Mouse (Mus musculus): ENCODE results near the gene Nuak1.

Nuak1 gene

DNA sequence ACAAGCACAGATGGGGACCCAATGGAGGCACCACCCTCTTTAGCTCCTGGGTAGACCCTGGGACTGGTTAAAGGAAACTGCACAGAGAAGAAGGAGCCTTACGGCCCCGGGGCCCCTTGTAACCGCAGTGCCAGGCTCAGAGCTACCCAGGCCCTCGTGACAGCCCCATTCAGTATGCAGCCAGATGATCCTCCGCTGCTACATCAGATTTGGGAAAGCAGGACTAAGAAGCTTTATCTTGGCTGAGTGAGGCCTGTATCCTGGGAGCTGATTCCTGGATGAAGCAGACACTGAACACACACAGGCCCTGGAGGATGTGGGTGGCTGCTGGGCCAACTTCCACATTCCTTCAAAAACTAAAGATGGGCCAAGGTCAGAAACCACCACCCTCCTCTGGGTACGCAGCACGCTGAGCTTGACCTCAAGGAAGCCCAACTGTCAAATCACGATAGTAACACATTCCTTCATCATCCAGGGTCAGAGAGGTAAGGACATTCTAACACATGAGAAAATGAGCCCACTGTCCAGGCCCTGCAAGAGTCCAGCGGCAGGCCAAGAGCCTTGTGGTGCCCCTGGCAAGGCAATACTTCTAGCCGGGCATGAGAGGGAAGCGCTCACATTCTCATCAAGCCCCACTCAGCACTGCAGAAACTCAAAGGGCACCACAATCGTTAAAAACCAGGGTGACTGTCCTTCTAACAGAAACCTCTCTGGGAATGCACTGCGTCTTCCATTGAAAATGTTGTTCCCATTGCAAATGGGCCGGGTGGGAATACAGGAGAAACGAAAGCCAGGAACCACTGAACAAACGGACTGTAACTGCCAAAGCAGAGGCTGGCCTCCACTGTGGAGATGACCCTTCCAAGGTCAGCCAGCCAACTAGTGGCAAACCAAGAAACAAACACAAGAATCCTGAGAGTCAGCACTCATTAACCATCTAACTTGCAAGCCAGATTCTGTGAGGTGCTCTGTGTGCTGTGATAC is 29.0 kb downstream of the Nuak1 start:
- in situ Hi-C loops (cut with MboI, MseI) = no loop called here

DNA sequence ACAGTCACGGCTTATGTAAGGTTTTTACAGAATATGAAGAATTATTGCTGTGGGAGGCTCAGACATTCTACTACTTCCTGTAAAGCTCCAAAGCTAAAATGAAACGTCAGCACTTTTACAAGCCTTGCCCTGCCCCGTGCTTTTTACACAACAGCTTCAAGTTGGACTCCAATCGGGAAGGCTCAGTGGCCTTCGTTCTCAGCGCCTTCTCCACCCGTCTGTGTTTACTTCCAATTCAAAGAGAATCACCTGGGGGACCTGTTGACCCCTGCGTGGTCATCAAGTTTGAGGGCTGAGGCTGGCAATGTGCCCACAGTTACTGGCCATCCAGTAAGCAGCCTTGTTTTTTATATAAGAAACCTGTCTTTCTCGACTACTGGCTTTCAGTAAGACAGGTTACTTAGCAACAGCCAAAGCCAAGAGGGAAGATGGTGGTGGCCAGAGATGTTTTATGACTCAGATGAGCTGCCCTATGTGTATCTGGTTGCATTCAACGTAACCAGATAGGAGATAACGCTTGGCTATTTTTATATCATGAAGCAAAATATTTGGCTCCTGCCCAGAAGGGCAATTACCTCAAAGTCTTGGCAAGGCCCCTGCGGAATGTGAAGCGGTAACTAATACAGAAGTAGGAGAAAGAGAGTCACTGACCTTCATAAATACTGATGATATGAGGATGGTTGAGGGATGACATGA is 31.3 kb downstream of the Nuak1 start:
- in situ Hi-C loops (cut with MboI, MseI) = no loop called here

- in situ Hi-C loops (cut with MboI, MseI) = no loop called here
These were observed 35.1 kb downstream of the Nuak1 start for GRCm38 (mm10) chr10:84405135-84405776.

DNA sequence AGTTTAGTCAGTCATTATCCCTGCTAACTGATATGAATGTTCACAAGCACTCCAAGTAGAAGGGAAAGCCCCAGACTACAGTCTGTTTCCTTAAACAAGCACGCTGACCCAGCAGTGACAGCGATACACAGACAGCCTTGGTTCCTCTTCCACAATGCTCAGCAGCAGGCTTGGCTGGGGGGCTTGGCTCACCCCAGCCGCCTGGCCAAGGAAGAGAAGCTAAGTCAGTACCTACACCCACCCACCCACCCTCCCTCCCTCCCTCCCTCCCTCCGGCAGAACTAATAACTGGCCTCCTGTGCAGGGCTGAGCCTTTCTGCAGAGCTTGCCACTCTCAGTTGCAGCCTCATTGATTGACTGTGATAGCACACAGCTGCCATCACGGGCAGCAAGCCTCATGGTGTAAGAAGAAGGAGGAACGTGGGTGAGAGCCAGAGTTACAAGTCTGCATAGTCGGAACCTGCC is 38.5 kb downstream of the Nuak1 start:
- in situ Hi-C loops (cut with MboI, MseI) = no loop called here

DNA sequence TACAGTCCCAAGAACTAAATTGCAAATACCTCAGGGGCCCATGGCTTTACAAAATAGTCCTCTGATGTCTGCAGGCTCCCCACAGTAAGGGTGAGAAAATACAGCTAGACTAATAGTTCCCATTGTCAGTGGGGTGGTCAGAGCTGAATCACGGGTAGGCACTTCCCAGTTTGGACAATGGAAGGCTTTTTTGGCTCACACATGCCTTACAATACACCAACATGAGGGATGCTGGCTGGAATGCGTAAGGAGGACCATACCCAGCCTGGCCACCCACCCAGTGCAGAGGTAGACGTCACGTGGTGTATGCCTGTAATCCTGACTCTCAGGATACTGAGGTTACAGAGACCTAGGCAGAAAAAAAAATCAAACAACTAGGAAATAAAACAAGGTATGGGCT is 39.2 kb downstream of the Nuak1 start:
- in situ Hi-C loops (cut with MboI, MseI) = no loop called here

- in situ Hi-C loops (cut with MboI, MseI) = no loop called here
These were observed 40.2 kb downstream of the Nuak1 start for GRCm38 (mm10) chr10:84400037-84400681.

- in situ Hi-C loops (cut with MboI, MseI) = no loop called here
These were observed 43.1 kb downstream of the Nuak1 start for GRCm38 (mm10) chr10:84397276-84397675.

- in situ Hi-C loops (cut with MboI, MseI) = no loop called here
These were observed 44.3 kb downstream of the Nuak1 start for GRCm38 (mm10) chr10:84395885-84396659.

- in situ Hi-C loops (cut with MboI, MseI) = no loop called here
These were observed 45.1 kb downstream of the Nuak1 start for GRCm38 (mm10) chr10:84395259-84395658.

GRCm38 (mm10) chr10:84393881-84394280 is 46.5 kb downstream of the Nuak1 start:
- in situ Hi-C loops (cut with MboI, MseI) = no loop called here

DNA sequence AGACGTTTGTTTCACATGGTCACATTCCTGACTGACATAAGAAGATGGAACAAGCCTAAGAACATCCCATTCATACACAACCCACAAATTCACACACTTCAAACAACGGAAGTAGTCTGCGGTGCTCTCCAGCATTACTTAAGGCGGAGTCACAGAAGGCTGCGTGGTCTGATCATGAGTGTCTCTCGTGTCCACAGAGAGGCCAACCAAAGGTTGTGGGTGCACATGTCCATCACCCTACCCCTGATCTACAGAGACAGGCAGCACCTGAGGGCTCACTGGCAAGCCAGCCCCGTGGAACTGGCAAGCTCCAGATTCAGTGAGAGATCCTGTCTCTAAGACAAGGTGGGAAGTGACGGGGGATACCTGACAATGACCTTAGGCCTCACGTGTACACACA is 47.0 kb downstream of the Nuak1 start:
- in situ Hi-C loops (cut with MboI, MseI) = no loop called here

GRCm38 (mm10) chr10:84392723-84393081 is 47.7 kb downstream of the Nuak1 start:
- in situ Hi-C loops (cut with MboI, MseI) = no loop called here

GRCm38 (mm10) chr10:84392027-84392722 is 48.2 kb downstream of the Nuak1 start:
- in situ Hi-C loops (cut with MboI, MseI) = no loop called here

DNA sequence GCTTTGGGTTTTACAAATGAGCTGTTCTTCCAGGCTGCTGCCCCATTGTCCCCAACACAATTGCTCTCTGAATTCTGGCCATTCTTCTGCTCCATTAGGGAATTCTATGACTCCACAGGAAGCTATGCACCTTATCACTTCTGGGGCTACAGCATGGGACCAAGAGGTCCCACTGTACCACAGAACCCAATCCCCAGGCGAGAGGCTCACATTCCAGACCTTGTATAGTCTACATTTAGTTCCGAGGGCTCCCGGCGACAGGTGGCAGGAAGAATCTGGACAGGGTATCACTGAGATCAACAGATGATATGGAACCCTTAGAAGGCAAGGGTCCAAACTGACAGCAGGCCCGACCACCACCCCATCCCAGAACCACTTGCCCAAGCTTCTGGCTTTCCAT is 50.7 kb downstream of the Nuak1 start:
- in situ Hi-C loops (cut with MboI, MseI) = no loop called here

DNA sequence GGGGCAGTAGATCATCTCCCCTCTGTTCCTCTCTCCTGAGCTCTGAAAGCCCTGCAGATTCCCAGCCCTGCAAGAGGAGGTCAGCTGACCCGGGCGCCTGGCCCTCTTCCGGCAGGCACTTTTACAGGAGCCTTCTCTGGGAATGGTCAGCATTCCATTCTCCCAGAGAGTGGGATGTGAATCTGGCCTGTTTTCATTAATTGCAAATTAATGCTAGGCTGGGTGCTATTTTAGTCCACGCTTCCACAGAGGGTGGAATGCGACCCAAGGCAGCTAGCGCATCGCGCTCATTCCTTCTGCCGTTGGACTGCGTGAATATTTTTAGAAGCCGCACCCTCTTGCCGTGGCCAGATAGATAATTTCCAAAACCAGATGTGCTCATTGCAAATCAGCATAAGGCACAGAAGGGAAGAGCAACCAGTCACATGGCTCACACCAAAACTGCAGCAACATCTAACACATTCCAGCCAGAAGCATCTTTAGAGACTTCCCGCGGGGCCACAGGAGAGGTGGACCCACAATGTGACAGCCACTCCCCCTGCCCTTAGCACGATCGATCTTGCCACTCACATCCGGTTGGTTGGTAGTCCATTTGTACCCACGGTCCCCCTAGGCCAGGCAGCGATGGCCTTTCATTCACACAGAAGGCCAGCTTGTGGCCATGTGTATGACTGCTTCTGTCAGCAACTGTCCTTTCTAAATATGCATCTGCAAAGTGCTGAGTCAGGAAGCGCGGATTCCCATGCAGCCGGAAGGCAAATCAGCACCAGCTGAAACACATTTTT is 51.8 kb downstream of the Nuak1 start:
- in situ Hi-C loops (cut with MboI, MseI) = no loop called here

- in situ Hi-C loops (cut with MboI, MseI) = no loop called here
These were observed 53.1 kb downstream of the Nuak1 start for GRCm38 (mm10) chr10:84387338-84387737.

- in situ Hi-C loops (cut with MboI, MseI) = no loop called here
These were observed 53.7 kb downstream of the Nuak1 start for GRCm38 (mm10) chr10:84386625-84387242.

- in situ Hi-C loops (cut with MboI, MseI) = no loop called here
These were observed 54.2 kb downstream of the Nuak1 start for GRCm38 (mm10) chr10:84386214-84386613.

GRCm38 (mm10) chr10:84384761-84385160 is 55.6 kb downstream of the Nuak1 start:
- in situ Hi-C loops (cut with MboI, MseI) = no loop called here

All from regulatory T cell (primary cell).